Mouse (Mus musculus): Measurements from ENCODE around the gene Upf3a.
"Not testable (repeated sequence)": the region's sequence is repeated elsewhere in the genome, so short reads cannot be mapped to it uniquely, and the experiment has no call there.

Gene Upf3a

GRCm38 (mm10) chr8:13843286-13843685, 57.9 kb downstream of the Upf3a start:
- not testable (repeated sequence) for DNase-seq (ENCODE audit: extremely low read depth, insufficient read length, low spot score)
